Mouse (Mus musculus) heart, embryonic 14.5 days (tissue): ENCODE data around the gene Fnbp4. TPM values are rescaled to one million over a fixed set of nuclear protein-coding genes. Genes with fewer than 3 reads are reported as not detected.

Experiments
- ATAC-seq: fragments of 200-750 bp; cut with Nextera tagmentation; 2 replicates; pipeline ENCODE4 v1.8.0; 2017; ENCODE audit warnings: low read depth, moderate TSS enrichment; ENCODE audit not compliant: insufficient number of reproducible peaks, insufficient read depth, low FRiP score
- H3K27ac ChIP-seq, 2 experiments: fragments of 200-500 bp in 1 of 2; fragments of 300-500 bp in 1 of 2; sonication (generic) in 1 of 2; replicated peaks in 1 of 2; 2 replicates each; pipeline ENCODE4 v1.5.1; 2012 to 2014; ENCODE audit warnings: low read depth in 2 of 2, low read length in 2 of 2, control low read depth in 1 of 2, mild to moderate bottlenecking in 1 of 2, mixed read lengths in 1 of 2; ENCODE audit not compliant: control insufficient read depth in 1 of 2, insufficient read depth in 1 of 2
- H3K27me3 ChIP-seq: fragments of 300-500 bp; sonication (generic); 2 replicates; pipeline ENCODE4 v1.6.1; 2014; ENCODE audit warnings: mild to moderate bottlenecking, low read length, control low read depth; ENCODE audit not compliant: control insufficient read depth, insufficient read depth
- H3K36me3 ChIP-seq: fragments of 300-500 bp; sonication (generic); 2 replicates; pipeline ENCODE4 v1.6.1; 2014; ENCODE audit warnings: mild to moderate bottlenecking, control low read depth, low read length, mixed read lengths; ENCODE audit not compliant: control insufficient read depth, insufficient read depth
- H3K4me1 ChIP-seq, 2 experiments: fragments of 200-500 bp in 1 of 2; fragments of 300-500 bp in 1 of 2; sonication (generic) in 1 of 2; 2 replicates each; pipeline ENCODE4 v1.6.1; 2012 to 2014; ENCODE audit warnings: low read length in 2 of 2, control low read depth in 1 of 2, mixed read lengths in 1 of 2; ENCODE audit not compliant: control insufficient read depth in 2 of 2, insufficient read depth in 2 of 2
- H3K4me2 ChIP-seq: fragments of 300-500 bp; sonication (generic); 2 replicates; pipeline ENCODE4 v1.6.1; 2014; ENCODE audit warnings: mild to moderate bottlenecking, low read length
- H3K4me3 ChIP-seq, 2 experiments: fragments of 200-500 bp in 1 of 2; fragments of 300-500 bp in 1 of 2; sonication (generic) in 1 of 2; 2 replicates each; pipeline ENCODE4 v1.5.1; 2012 to 2014; ENCODE audit warnings: low read length in 2 of 2, mild to moderate bottlenecking in 2 of 2, control low read depth in 1 of 2, low read depth in 1 of 2, moderate library complexity in 1 of 2; ENCODE audit not compliant: control insufficient read depth in 1 of 2, insufficient read depth in 1 of 2
- H3K9ac ChIP-seq: fragments of 300-500 bp; sonication (generic); 2 replicates; pipeline ENCODE4 v1.6.1; 2014; ENCODE audit warnings: mild to moderate bottlenecking, low read length
- H3K9me3 ChIP-seq: fragments of 300-500 bp; sonication (generic); 2 replicates; pipeline ENCODE4 v1.6.1; 2016; ENCODE audit warnings: low read length, control low read depth; ENCODE audit not compliant: control insufficient read depth
- WGBS: fragments of 180-500 bp; shearing (Covaris S2); extraction: QIAGEN DNeasy Blood & Tissue Kit; methylation state at CpG from one replicate; pipeline ENCODE4 v1.1.7; 2014; 5-methylcytosine and 5-hydroxymethylcytosine counted together
- polyA plus RNA-seq: library from polyadenylated mRNA; unstranded; fragments of >200 nt; fragmentation: Nextera tagmentation; extraction: Ambion mirVana; gene quantifications from 2 replicates; pipeline ENCODE4 v1.2.1, GENCODE M21; 2014

The Fnbp4 gene
- polyA plus RNA-seq, 1 experiment from 2014 or later, result 53.1 TPM

DNA sequence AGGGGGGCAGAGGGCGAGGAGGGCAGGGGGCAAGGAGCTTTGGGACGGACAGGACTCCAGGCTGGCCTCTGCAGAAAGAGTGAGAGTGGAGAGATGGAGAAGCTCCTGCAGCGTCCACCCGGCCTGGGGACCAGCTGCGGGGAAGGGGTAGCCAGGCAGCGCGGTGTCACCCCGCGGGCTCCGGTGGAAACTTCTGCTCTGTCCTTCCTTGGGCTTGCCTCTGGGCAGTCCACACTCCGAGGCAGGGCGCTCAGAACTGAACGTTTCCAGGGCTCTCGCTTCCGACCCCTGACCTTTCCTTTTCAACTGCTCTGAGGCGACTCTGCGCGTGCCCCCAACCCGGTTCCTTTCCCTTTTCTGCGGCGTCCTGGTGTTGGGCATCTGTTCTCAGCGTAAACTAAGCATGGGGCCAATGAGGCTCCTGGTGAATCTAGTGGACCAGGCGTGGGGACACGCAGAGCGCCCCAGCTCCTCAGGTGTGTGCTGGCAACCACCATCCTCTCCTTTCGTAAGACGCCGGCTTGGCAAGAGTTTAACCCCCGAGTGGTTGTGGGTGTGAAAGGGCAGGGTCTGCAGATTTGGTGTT lies 37.8 kb downstream of the Fnbp4 start:
- no peaks in the 10 kb centered on the region for H3K9me3 ChIP-seq
- WGBS, result 2% methylated on average over 28 of the region's 29 CpGs
- peak overlapping the region; percentile 71 for H3K9ac ChIP-seq
- H3K4me1 ChIP-seq, result peaks cover 2 to 18% of the 10 kb centered on the region in 2 experiments; a peak in 2 of 4 replicates
- H3K36me3 ChIP-seq, result peaks cover 30% of the 10 kb centered on the region
- peak; percentile 44 for ATAC-seq
- peak overlapping the region; percentile 96 for H3K4me2 ChIP-seq
- H3K27ac ChIP-seq, result no peak overlapping the region
- no peaks in the 10 kb centered on the region for H3K27me3 ChIP-seq
- H3K4me3 ChIP-seq, result peak overlapping the region; percentile 51 to 58

DNA sequence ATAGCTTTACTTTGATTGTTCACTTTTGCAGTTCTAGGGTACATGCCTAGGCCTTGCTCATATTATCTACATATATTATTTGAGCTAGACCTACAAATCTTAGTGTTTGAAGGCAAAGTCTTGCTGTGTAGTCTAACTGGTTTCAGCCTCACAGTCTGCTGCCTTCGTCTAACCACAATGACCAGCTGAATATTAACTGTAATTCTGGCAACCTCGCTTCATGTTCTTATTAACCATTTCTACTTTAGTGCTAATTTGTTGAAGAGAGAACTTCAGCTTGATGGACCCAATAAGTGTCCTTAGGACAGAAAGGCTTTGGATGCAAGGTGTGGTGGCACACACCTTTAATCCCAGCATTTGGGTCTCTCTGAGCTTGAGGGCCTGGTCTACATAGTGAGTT lies 43.0 kb downstream of the Fnbp4 start:
- peaks cover 0 to 9% of the 10 kb centered on the region in 2 experiments; a peak in 1 of 4 replicates for H3K4me1 ChIP-seq
- no peak overlapping the region for H3K4me2 ChIP-seq
- H3K27ac ChIP-seq, result no peak overlapping the region
- H3K36me3 ChIP-seq, result no peaks in the 10 kb centered on the region
- H3K4me3 ChIP-seq, result no peak overlapping the region
- H3K27me3 ChIP-seq, result no peaks in the 10 kb centered on the region
- WGBS, result 81% methylated on average over 2 of the region's 2 CpGs
- no peaks in the 10 kb centered on the region for H3K9me3 ChIP-seq
- ATAC-seq, result no peak
- no peak overlapping the region for H3K9ac ChIP-seq

DNA sequence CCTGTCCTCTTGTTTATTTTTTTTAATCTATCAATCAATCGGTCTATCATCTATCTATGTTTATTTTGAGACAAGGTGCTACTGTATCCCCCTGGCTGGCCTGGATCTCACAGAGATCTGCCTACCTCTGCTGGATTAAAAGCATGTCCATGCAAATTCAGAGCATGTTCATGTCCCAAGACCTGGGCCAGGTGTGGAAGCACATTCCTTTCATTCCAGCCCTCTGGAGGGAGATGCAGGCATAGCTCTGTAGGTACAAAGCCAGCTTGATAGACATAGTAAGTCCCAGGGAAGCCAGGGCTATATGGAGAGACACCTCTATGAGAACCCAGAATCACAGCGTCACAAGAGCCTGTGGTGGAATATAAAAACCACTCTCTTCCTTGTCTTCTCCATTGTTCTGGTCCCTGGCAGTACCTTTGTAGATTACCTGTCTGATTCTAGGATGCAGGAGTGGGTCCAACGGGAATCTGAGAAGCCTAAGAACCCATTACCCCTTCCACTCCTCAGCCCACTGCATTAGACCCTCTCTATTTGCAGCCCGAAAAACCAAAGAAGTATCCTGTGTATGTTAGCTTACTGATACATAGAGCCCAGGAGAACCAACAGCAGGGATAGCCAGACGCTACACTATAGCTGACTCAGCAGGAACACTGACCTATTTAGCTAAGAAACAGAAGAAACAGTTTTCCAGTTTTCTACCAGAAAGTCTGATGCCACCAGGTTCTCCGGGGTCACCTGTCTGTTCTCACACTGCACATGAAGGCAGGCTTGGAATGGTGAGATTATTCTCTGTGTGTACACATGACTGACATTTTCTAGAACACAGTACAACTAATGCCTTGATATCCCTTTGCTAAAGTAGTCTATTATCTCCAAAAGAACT lies 63.3 kb downstream of the Fnbp4 start:
- 75% methylated on average over 6 of the region's 6 CpGs for WGBS
- H3K27ac ChIP-seq, result no peak overlapping the region
- H3K9me3 ChIP-seq, result no peaks in the 10 kb centered on the region
- H3K36me3 ChIP-seq, result no peaks in the 10 kb centered on the region
- H3K27me3 ChIP-seq, result no peaks in the 10 kb centered on the region
- no peak for ATAC-seq
- H3K4me3 ChIP-seq, result no peak overlapping the region
- no peaks in the 10 kb centered on the region for H3K4me1 ChIP-seq
- H3K9ac ChIP-seq, result no peak overlapping the region
- no peak overlapping the region for H3K4me2 ChIP-seq

DNA sequence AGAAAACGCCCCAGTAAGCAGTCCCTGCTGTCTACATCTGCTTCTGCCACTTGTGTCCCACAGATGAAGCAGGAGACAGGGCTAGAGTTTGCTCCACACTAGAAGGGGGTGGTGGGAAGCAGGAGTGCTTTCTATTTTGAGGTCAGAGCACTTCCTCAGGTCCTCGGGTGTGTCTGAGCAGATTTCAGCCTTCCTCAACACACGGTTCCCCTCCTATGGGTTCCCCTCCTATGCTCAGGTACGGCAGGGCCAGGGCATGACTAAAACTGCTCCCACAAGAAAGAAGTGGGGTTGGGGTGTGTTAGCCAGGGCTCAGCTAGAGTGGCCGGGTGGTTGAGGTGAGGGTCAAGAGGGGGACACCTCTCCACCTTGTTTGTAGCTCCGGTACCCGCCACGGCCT lies 65.6 kb downstream of the Fnbp4 start:
- 71% methylated on average over 8 of the region's 8 CpGs for WGBS
- no peak overlapping the region for H3K27ac ChIP-seq
- H3K4me1 ChIP-seq, result no peaks in the 10 kb centered on the region
- H3K36me3 ChIP-seq, result no peaks in the 10 kb centered on the region
- ATAC-seq, result no peak
- no peaks in the 10 kb centered on the region for H3K27me3 ChIP-seq
- H3K4me3 ChIP-seq, result no peak overlapping the region
- H3K9ac ChIP-seq, result no peak overlapping the region
- H3K4me2 ChIP-seq, result no peak overlapping the region
- H3K9me3 ChIP-seq, result no peaks in the 10 kb centered on the region

DNA sequence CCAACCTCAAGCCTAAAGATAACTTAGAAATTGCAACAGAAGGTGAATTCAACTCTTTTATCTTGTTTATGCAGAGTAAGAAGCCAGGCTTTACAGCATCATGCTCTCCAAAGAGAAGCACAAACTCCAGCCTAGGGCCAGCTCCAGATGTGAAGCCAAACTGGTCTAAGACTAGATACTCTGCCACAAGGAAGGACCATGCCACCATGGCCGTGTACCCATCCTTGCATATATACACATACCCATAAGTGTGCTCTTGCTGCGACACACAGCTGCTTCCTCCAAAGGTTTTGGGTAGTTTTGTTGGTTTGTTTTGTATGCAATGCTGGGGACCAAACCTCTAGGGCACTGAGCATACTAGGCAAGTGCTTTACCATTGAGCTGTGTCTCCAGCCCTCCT lies 70.1 kb downstream of the Fnbp4 start:
- Histone ChIP-seq H3K27me3 (no peaks in the 10 kb centered on the region), H3K4me2 (no peak overlapping the region), H3K9ac (no peak overlapping the region), H3K4me3 (no peak overlapping the region), H3K36me3 (no peaks in the 10 kb centered on the region), H3K9me3 (no peaks in the 10 kb centered on the region), H3K4me1 (no peaks in the 10 kb centered on the region), H3K27ac (no peak overlapping the region)
- 76% methylated on average over 2 of the region's 2 CpGs for WGBS
- no peak for ATAC-seq

DNA sequence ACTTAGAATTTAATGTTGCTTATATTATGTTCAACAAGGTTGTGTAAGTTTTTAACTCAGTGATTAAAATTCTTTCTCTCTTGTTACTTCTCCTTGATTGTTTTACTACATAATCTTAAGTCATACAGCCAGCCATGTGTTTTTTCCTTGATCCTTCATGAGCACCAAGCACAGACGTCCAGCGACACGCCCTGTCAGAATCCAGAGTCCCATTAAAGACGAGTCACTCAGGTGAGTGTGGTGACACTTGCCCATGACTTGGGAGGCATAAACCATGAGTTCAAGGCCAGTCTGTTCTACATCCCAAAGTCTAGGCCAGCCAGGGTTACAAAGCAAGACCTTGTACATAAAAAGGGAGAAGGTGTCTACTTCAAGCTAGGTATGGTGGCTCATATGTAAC lies 71.0 kb downstream of the Fnbp4 start:
- ATAC-seq, result no peak
- Histone ChIP-seq H3K9me3 (no peaks in the 10 kb centered on the region), H3K36me3 (no peaks in the 10 kb centered on the region), H3K27ac (no peak overlapping the region), H3K4me1 (no peaks in the 10 kb centered on the region), H3K4me2 (no peak overlapping the region), H3K9ac (no peak overlapping the region), H3K27me3 (no peaks in the 10 kb centered on the region), H3K4me3 (no peak overlapping the region)
- 76% methylated on average over 4 of the region's 4 CpGs for WGBS

DNA sequence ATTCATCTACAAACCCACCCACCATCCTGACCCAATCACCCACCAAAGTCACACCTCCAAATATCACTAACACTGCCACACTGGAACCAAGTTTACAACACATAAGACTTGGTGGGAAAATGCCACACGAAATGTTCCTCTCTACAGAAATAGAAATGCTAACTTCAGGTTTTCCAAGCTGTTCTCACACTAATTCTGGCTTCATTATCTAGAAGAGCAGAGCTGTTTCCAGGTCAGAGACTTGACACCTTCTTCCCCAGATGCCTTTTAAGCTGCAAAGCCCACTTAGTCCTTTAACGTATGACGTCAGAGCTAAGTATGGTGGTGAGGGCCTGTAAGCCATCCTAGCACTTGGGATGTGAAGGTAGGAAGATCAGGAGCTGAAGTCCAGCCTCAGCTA lies 73.5 kb downstream of the Fnbp4 start:
- H3K27me3 ChIP-seq, result no peaks in the 10 kb centered on the region
- H3K4me1 ChIP-seq, result no peaks in the 10 kb centered on the region
- H3K27ac ChIP-seq, result no peak overlapping the region
- ATAC-seq, result no peak
- H3K9ac ChIP-seq, result no peak overlapping the region
- H3K9me3 ChIP-seq, result no peaks in the 10 kb centered on the region
- no peak overlapping the region for H3K4me2 ChIP-seq
- no peaks in the 10 kb centered on the region for H3K36me3 ChIP-seq
- H3K4me3 ChIP-seq, result no peak overlapping the region
- 50% methylated on average over 3 of the region's 3 CpGs for WGBS
